Mouse (Mus musculus) testis, adult 2 months (tissue): Measurements from ENCODE around the gene Otud1. TPM values are rescaled to one million over a fixed set of nuclear protein-coding genes. Genes with fewer than 3 reads are reported as not detected.
A peak's percentile ranks its signal among the peaks of the same experiment; 100 is the strongest.

Source experiments
- H3K27ac ChIP-seq: fragments of 200-500 bp; 2 replicates; pipeline ENCODE4 v1.5.1; 2012; ENCODE audit warnings: low read depth, low read length; ENCODE audit not compliant: control insufficient read depth, insufficient read depth
- H3K27me3 ChIP-seq: fragments of 200-500 bp; 2 replicates; pipeline ENCODE4 v1.6.1; 2012; ENCODE audit warnings: mild to moderate bottlenecking, low read length, moderate library complexity; ENCODE audit not compliant: control insufficient read depth, insufficient read depth
- H3K36me3 ChIP-seq: fragments of 200-500 bp; 2 replicates; pipeline ENCODE4 v1.6.1; 2012; ENCODE audit warnings: mild to moderate bottlenecking, low read length; ENCODE audit not compliant: control insufficient read depth, insufficient read depth
- H3K4me1 ChIP-seq: fragments of 200-500 bp; 2 replicates; pipeline ENCODE4 v1.6.1; 2012; ENCODE audit warnings: low read length; ENCODE audit not compliant: control insufficient read depth, insufficient read depth
- H3K4me3 ChIP-seq: fragments of 200-500 bp; 2 replicates; pipeline ENCODE4 v1.5.1; 2012; ENCODE audit warnings: low read depth, mild to moderate bottlenecking, low read length, moderate library complexity, mixed read lengths; ENCODE audit not compliant: control insufficient read depth
- CTCF ChIP-seq: fragments of 200-500 bp; IDR thresholded peaks from 2 replicates; pipeline ENCODE4 v1.5.1; 2012; ENCODE audit warnings: low read depth, mild to moderate bottlenecking, inconsistent platforms, low read length, moderate library complexity; ENCODE audit not compliant: control insufficient read depth, insufficient read depth, insufficient replicate concordance
- POLR2A ChIP-seq: fragments of 200-500 bp; IDR thresholded peaks from 2 replicates; pipeline ENCODE4 v1.6.1; 2012; ENCODE audit warnings: low read depth, mild to moderate bottlenecking, inconsistent platforms, low read length, moderate library complexity; ENCODE audit not compliant: control insufficient read depth
- polyA plus RNA-seq: library from polyadenylated mRNA; depleted of rRNA; stranded (reverse); fragments of >200 nt; gene quantifications from 2 replicates; pipeline ENCODE4 v1.2.3, GENCODE M21; 2012; rRNA removed

The Otud1 gene
- polyA plus RNA-seq: 12.8 and 14.6 TPM in 2 replicates

GRCm38 (mm10) chr2:19657158-19657874 is at the start of gene Otud1:
TSS of gene Otud1 (plus strand) at chr2:19657752.
- H3K27me3 ChIP-seq: no peaks in the 10 kb centered on the region
- TF ChIP-seq CTCF: no peak
- TF ChIP-seq POLR2A: peak; percentile 98

GRCm38 (mm10) chr2:19607852-19608251 is 49.7 kb upstream of the Otud1 start:
- Histone ChIP-seq H3K27ac (no peak overlapping the region), H3K4me3 (no peak overlapping the region), H3K4me1 (no peaks in the 10 kb centered on the region), H3K36me3 (no peaks in the 10 kb centered on the region), H3K27me3 (no peaks in the 10 kb centered on the region)
- TF ChIP-seq POLR2A (no peak), CTCF (no peak)

More at GRCm38 (mm10) chr2:19657158-19657874, at the start of gene Otud1:
- Histone ChIP-seq H3K4me1 (no peaks in the 10 kb centered on the region; the same call in none of the 2 replicates), H3K36me3 (no peaks in the 10 kb centered on the region), H3K4me3 (peak within 1 kb of the TSS; percentile 93), H3K27ac (peak within 1 kb of the TSS; percentile 96)

- Histone ChIP-seq H3K27me3 (no peaks in the 10 kb centered on the region), H3K4me3 (no peak overlapping the region), H3K27ac (no peak overlapping the region), H3K36me3 (no peaks in the 10 kb centered on the region), H3K4me1 (no peaks in the 10 kb centered on the region)
- TF ChIP-seq CTCF (no peak), POLR2A (no peak)
Measured at GRCm38 (mm10) chr2:19608410-19609073, 49.0 kb upstream of the Otud1 start.

GRCm38 (mm10) chr2:19622041-19622440 is 35.5 kb upstream of the Otud1 start:
- TF ChIP-seq POLR2A (no peak), CTCF (no peak)
- no peaks in the 10 kb centered on the region for H3K4me1 ChIP-seq
- no peak overlapping the region for H3K4me3 ChIP-seq
- no peaks in the 10 kb centered on the region for H3K36me3 ChIP-seq
- H3K27ac ChIP-seq: no peak overlapping the region
- H3K27me3 ChIP-seq: no peaks in the 10 kb centered on the region

- no peak for TF ChIP-seq CTCF
- no peak for TF ChIP-seq POLR2A
- H3K27ac ChIP-seq: no peak overlapping the region
- no peaks in the 10 kb centered on the region for H3K27me3 ChIP-seq
- no peak overlapping the region for H3K4me3 ChIP-seq
- H3K4me1 ChIP-seq: no peaks in the 10 kb centered on the region
- H3K36me3 ChIP-seq: no peaks in the 10 kb centered on the region
Measured at GRCm38 (mm10) chr2:19627044-19627443, 30.5 kb upstream of the Otud1 start.

GRCm38 (mm10) chr2:19627920-19628608 is 29.5 kb upstream of the Otud1 start:
- H3K36me3 ChIP-seq: no peaks in the 10 kb centered on the region
- H3K27me3 ChIP-seq: no peaks in the 10 kb centered on the region
- H3K4me1 ChIP-seq: no peaks in the 10 kb centered on the region
- TF ChIP-seq CTCF: no peak
- TF ChIP-seq POLR2A: no peak
- no peak overlapping the region for H3K27ac ChIP-seq
- no peak overlapping the region for H3K4me3 ChIP-seq

- Histone ChIP-seq H3K27me3 (no peaks in the 10 kb centered on the region), H3K27ac (no peak overlapping the region), H3K4me3 (no peak overlapping the region), H3K4me1 (no peaks in the 10 kb centered on the region), H3K36me3 (no peaks in the 10 kb centered on the region)
- TF ChIP-seq POLR2A (no peak), CTCF (no peak)
Measured at GRCm38 (mm10) chr2:19630544-19630943, 27.0 kb upstream of the Otud1 start.
